Mouse (Mus musculus) kidney, embryonic 14.5 days (tissue): ENCODE measurements around the gene Tmem59l. TPM values are rescaled to one million over a fixed set of nuclear protein-coding genes. Genes with fewer than 3 reads are reported as not detected.
A peak's percentile ranks its signal among the peaks of the same experiment; 100 is the strongest.
"Not testable (repeated sequence)": the region's sequence is repeated elsewhere in the genome, so short reads cannot be mapped to it uniquely, and the experiment has no call there.

ENCODE experiments used
- ATAC-seq: fragments of 200-750 bp; cut with Nextera tagmentation; 2 replicates; pipeline ENCODE4 v1.8.0; 2017; ENCODE audit warnings: moderate number of reproducible peaks, mild to moderate bottlenecking, moderate TSS enrichment, moderate library complexity; ENCODE audit not compliant: low FRiP score, low TSS enrichment
- H3K27ac ChIP-seq: fragments of 300-500 bp; sonication (generic); 2 replicates; pipeline ENCODE4 v1.5.1; 2014; ENCODE audit warnings: low read depth, mild to moderate bottlenecking, low read length, moderate library complexity, mixed read lengths
- H3K27me3 ChIP-seq: fragments of 300-500 bp; sonication (generic); 2 replicates; pipeline ENCODE4 v1.6.1; 2014; ENCODE audit warnings: mild to moderate bottlenecking, low read length; ENCODE audit not compliant: control insufficient read depth, insufficient read depth
- H3K36me3 ChIP-seq: fragments of 300-500 bp; sonication (generic); 2 replicates; pipeline ENCODE4 v1.6.1; 2014; ENCODE audit warnings: low read length, mixed read lengths; ENCODE audit not compliant: control insufficient read depth, insufficient read depth
- H3K4me1 ChIP-seq: fragments of 300-500 bp; sonication (generic); 2 replicates; pipeline ENCODE4 v1.6.1; 2014; ENCODE audit warnings: low read length, mixed read lengths; ENCODE audit not compliant: control insufficient read depth, insufficient read depth
- H3K4me2 ChIP-seq: fragments of 300-500 bp; sonication (generic); replicated peaks from 2 replicates; pipeline ENCODE4 v1.6.1; 2014; ENCODE audit warnings: low read depth, mild to moderate bottlenecking, low read length
- H3K4me3 ChIP-seq: fragments of 300-500 bp; sonication (generic); 2 replicates; pipeline ENCODE4 v1.5.1; 2014; ENCODE audit warnings: mild to moderate bottlenecking, low read length
- H3K9ac ChIP-seq: fragments of 300-500 bp; sonication (generic); 2 replicates; pipeline ENCODE4 v1.6.1; 2014; ENCODE audit warnings: low read depth, mild to moderate bottlenecking, low read length, moderate library complexity
- H3K9me3 ChIP-seq: fragments of 300-500 bp; sonication (generic); 2 replicates; pipeline ENCODE4 v1.6.1; 2016; ENCODE audit warnings: low read length; ENCODE audit not compliant: control insufficient read depth
- WGBS: fragments of 180-500 bp; shearing (Covaris S2); extraction: QIAGEN DNeasy Blood & Tissue Kit; methylation state at CpG from one replicate; pipeline ENCODE4 v1.1.7; 2014; 5-methylcytosine and 5-hydroxymethylcytosine counted together
- polyA plus RNA-seq: library from polyadenylated mRNA; unstranded; fragments of >200 nt; fragmentation: Nextera tagmentation; extraction: Ambion mirVana; gene quantifications from 2 replicates; pipeline ENCODE4 v1.2.1, GENCODE M21; 2014

Gene Tmem59l
- polyA plus RNA-seq, 1 experiment from 2014 or later: 8.5 TPM

DNA sequence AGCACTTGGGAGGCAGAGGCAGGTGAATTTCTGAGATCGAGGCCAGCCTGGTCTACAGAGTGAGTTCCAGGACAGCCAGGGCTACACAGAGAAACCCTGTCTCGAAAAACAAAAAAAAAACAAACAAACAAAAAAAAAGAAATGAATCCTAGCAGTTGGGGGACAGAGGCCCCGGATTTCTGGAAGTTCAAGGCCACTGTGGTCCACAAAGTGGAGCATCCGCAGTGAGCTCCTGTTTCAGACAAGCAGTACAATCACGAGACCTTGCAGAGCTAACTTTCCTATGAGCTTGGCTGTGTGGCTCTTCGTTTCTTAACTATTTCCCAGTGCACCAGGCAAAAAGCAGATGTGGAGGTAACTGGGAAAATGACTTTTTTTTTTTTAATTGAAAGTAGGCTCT is 24.0 kb upstream of the Tmem59l start:
- peaks cover 48% of the 10 kb centered on the region for H3K36me3 ChIP-seq
- not testable (repeated sequence) for H3K27ac ChIP-seq

DNA sequence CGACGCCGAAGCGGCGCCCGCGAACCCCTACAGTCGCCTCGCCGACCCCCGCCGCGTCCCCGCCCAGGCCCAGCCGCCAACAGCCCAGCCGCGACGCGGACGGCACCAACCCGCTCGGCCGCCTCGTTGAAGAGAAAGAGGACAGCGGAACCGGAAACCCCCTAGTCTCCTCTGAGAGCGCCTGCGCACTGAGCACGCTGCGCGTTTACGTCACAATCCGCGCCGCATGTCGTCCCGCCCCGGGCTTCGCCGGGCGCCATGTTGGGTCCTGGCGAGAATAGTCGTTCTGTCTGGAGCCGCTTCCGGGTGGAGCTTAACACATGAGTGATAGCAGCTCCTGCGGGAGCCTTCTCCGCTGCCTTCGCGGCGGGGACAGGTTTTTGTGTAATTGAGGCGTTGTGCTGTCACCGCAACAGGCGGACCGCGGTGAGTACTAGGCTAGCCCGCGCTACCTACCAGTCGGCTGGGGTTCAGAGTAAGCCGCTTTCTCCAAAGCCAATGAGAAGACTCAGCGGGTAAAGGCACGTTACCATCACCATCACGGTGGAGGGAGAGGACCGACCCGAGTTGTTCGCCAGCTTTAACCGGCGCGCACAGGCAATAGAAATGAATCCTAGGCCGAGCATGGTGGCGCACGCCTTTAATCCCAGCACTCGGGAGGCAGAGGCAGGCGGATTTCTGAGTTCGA is 23.2 kb upstream of the Tmem59l start, which contains the start of gene Uba52:
TSS of gene Uba52 (minus strand) at position 574 of the 688 bp plus-strand sequence.
- 2% methylated on average over 74 of the region's 74 CpGs for WGBS
- H3K4me1 ChIP-seq: peaks cover 15% of the 10 kb centered on the region
- peak within 1 kb of the TSS; percentile 83 for H3K4me2 ChIP-seq

More for the DNA sequence above, 24.0 kb upstream of the Tmem59l start:
- H3K4me1 ChIP-seq, H3K27me3 ChIP-seq, H3K9me3 ChIP-seq, ATAC-seq: not testable (repeated sequence)
- Histone ChIP-seq H3K4me3 (peak overlapping the region; percentile 87), H3K9ac (peak overlapping the region; percentile 97; the same call in 1 of the 2 replicates), H3K4me2 (peak overlapping the region; percentile 41)
- WGBS: 79% methylated on average over 6 of the region's 6 CpGs

DNA sequence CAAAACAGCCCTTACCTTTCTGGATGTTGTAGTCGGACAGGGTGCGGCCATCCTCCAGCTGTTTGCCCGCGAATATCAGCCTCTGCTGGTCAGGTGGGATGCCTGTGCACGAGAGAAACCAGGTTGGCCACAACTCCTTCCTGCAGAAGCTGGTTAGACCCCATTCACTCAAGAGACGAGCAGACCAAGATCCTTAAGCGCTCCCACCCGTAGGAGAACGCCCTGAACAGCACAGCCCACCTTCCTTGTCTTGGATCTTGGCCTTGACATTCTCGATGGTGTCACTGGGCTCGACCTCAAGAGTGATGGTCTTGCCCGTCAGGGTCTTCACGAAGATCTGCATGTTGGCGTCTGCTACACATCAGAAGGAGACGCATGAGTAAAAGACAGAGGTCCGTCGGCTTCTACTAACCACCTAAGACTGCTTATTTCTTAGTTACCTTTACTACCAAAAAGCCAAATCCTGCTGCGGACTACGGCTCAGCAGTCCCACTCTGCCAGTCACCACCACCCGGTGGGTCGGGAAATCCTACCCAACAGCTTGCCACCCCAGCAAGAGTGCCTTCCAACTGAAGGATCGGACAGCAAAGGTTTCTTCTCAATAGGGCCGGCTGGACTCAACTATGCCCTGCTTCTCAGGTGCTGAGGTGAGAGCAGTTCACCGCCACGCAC is 22.3 kb upstream of the Tmem59l start:
- Histone ChIP-seq H3K36me3 (peaks cover 39% of the 10 kb centered on the region), H3K9ac (peak overlapping the region; percentile 97), H3K27ac (peak overlapping the region; percentile 94), H3K4me3 (peak overlapping the region; percentile 87), H3K4me2 (peak overlapping the region; percentile 83), H3K9me3 (no peaks in the 10 kb centered on the region), H3K27me3 (no peaks in the 10 kb centered on the region), H3K4me1 (peaks cover 20% of the 10 kb centered on the region)
- WGBS: 13% methylated on average over 25 of the region's 25 CpGs
- no peak for ATAC-seq

More for the DNA sequence above, 23.2 kb upstream of the Tmem59l start, which contains the start of gene Uba52:
- Histone ChIP-seq H3K9ac (peak within 1 kb of the TSS; percentile 97), H3K36me3 (peaks cover 44% of the 10 kb centered on the region), H3K27ac (peak within 1 kb of the TSS; percentile 94), H3K4me3 (peak within 1 kb of the TSS; percentile 87), H3K27me3 (no peaks in the 10 kb centered on the region), H3K9me3 (no peaks in the 10 kb centered on the region)
- peak; percentile 85 for ATAC-seq

DNA sequence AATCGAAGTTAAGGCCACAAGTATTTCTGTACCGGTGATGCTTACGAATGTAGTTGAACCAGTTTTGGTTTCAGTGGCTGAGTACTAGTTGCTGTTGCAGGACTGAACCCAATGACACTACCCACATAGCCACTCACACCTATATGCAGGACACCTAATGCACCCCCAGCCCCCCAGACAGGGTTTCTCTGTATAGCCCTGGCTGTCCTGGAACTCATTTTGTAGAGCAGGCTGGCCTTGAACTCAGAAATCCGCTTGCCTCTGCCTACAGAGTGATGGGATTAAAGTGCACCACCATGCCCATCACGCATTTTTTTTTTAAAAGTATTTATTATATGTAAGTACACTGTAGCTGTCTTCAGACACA is 19.9 kb upstream of the Tmem59l start:
- ATAC-seq: no peak
- Histone ChIP-seq H3K27ac (0 out of 2 replicates have a peak overlapping the region, but pooled peaks have one; percentile 55), H3K9ac (0 out of 2 replicates have a peak overlapping the region, but pooled peaks have one; percentile 90), H3K4me2 (peak overlapping the region; percentile 80; the same call in 1 of the 2 replicates), H3K27me3 (peaks cover 20% of the 10 kb centered on the region; the same call in 1 of the 2 replicates), H3K9me3 (no peaks in the 10 kb centered on the region), H3K36me3 (peaks cover 30% of the 10 kb centered on the region), H3K4me1 (peaks cover 33% of the 10 kb centered on the region), H3K4me3 (peak overlapping the region; percentile 77; the same call in 1 of the 2 replicates)
- 77% methylated on average over 5 of the region's 5 CpGs for WGBS

DNA sequence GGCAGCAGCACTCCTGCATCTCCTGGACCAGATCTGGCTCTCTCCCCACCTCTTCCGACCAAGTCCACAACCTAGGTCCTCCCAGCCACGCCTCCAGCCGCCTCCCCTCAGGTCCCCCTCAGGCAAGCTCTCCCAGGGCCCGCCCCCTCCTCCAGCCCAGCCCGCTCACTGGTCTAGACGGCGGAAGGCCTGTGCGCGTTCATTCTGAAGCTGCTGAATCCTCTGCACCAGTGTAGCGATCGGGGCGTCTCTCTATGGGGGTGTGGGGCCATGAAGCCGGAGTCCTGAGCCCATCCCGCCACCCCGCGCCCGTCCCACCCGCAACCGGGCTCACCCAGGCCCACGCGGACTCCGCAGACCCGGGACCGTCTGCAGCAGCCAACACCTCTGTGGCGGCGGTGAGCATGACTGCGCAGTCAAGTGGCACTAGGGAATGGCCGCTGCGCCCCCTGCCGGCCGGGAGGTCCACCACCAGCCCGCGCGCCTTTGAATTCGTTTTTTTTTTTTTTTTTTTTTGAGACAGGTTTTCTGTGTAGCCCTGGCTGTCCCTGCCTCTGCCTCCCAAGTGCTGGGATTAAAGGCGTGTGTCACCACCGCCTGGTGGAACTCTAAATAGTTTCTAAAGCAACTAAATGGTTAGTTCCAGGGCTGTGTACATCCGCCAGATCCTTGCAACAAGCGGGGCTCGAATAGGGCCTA is 19.3 kb upstream of the Tmem59l start, which contains the start of gene Rex1bd:
TSS of gene Rex1bd (minus strand) at position 425 of the 699 bp plus-strand sequence.
- ATAC-seq: peak; percentile 88
- peak within 1 kb of the TSS; percentile 77 for H3K4me3 ChIP-seq
- peaks cover 27% of the 10 kb centered on the region for H3K36me3 ChIP-seq
- peak within 1 kb of the TSS; percentile 90 for H3K9ac ChIP-seq
- no peaks in the 10 kb centered on the region for H3K9me3 ChIP-seq
- WGBS: 3% methylated on average over 39 of the region's 40 CpGs
- peaks cover 34% of the 10 kb centered on the region for H3K4me1 ChIP-seq
- peak within 1 kb of the TSS; percentile 87 for H3K27ac ChIP-seq
- H3K4me2 ChIP-seq: peak within 1 kb of the TSS; percentile 80
- peaks cover 25% of the 10 kb centered on the region for H3K27me3 ChIP-seq

DNA sequence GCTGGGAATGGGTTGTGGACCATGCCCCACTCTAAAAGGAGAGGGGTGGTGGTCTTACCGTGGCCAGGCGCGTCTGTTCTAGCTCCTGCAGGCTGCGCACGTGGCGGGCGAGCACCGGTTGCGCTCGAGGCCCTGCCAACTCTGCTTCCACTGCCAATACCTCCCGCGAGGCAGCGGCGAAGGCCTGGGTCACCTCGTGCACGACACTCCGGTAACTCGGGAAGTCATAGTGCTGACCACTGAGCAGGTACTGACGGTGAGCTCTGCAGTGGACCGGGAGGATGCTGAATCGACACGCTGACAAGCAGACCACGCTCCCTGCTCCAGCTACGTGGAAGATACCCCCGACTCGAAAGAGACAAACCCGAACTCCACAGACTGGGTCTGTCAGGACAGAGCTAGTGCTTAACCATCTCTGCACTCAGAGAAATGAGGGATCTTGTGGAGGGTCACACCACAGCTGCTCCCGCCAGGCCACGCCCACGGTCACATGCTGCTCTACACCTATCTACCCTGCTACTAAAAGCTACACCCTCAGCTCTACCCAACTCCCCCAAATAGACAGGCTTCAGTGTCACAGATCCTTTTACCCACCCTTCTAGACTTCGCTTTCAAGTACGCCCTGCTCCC is 18.7 kb upstream of the Tmem59l start:
- peaks cover 27% of the 10 kb centered on the region for H3K36me3 ChIP-seq
- peak; percentile 30 for ATAC-seq
- 38% methylated on average over 32 of the region's 32 CpGs for WGBS
- peaks cover 32% of the 10 kb centered on the region for H3K27me3 ChIP-seq
- H3K4me3 ChIP-seq: peak overlapping the region; percentile 77
- H3K9me3 ChIP-seq: no peaks in the 10 kb centered on the region
- H3K27ac ChIP-seq: no peak overlapping the region
- H3K4me2 ChIP-seq: peak overlapping the region; percentile 80
- peak overlapping the region; percentile 90 for H3K9ac ChIP-seq
- H3K4me1 ChIP-seq: peaks cover 36% of the 10 kb centered on the region

DNA sequence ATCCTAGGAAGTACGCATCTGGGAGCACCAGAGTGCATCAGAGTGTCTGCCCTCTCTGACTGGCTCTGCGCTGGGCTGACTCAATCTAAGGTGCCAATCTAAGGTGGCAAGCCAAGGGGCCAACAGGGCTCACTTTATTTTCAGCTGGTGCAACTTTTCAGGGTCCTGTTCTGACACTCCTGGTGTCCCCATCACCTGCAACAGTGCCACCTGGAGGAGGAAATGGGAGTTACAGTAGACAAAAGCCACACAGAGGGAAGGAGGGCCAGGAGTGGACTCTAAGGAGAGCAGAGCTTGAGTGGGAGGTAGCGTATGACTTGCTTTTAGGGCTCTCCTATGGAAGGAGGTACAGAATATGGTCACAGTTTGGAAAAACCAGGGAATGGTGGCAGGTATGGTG is 17.7 kb upstream of the Tmem59l start:
- Histone ChIP-seq H3K36me3 (peaks cover 27% of the 10 kb centered on the region), H3K4me1 (peaks cover 38% of the 10 kb centered on the region), H3K9ac (no peak overlapping the region), H3K9me3 (no peaks in the 10 kb centered on the region), H3K27me3 (peaks cover 41% of the 10 kb centered on the region), H3K4me3 (no peak overlapping the region), H3K4me2 (no peak overlapping the region), H3K27ac (no peak overlapping the region)
- 75% methylated on average over 3 of the region's 3 CpGs for WGBS
- ATAC-seq: no peak

DNA sequence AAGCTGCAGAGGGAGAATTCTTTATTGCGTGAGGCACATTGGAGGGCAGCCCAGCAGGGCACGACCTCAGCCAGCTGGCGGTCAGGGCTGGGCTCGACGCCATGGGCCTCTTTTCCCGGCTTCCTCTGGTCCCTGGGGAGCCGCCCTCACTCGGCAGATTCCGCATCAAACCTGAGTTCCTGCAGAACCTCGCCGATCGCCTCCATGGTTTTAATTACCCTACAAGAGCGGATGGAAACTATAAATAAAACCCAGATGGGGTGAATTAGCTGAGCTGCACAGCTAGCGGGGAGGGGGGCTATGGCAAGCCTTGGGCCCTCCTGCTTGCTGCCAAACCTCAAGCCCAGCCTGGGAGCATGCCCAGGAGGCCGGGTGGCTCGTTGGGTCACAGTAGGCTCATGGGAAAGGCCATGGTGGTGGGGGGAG is 17.1 kb upstream of the Tmem59l start:
- Histone ChIP-seq H3K4me2 (no peak overlapping the region), H3K9me3 (no peaks in the 10 kb centered on the region), H3K27ac (no peak overlapping the region), H3K27me3 (peaks cover 47% of the 10 kb centered on the region), H3K4me1 (peaks cover 38% of the 10 kb centered on the region), H3K4me3 (no peak overlapping the region), H3K9ac (no peak overlapping the region), H3K36me3 (peaks cover 27% of the 10 kb centered on the region)
- no peak for ATAC-seq
- 41% methylated on average over 16 of the region's 16 CpGs for WGBS
